Mouse (Mus musculus) liver, embryonic 13.5 days (tissue): ENCODE measurements around the gene Pde4d. TPM values are rescaled to one million over a fixed set of nuclear protein-coding genes. Genes with fewer than 3 reads are reported as not detected.
"Not testable (repeated sequence)": the region's sequence is repeated elsewhere in the genome, so short reads cannot be mapped to it uniquely, and the experiment has no call there.

ENCODE experiments used
- ATAC-seq: fragments of 200-750 bp; cut with Nextera tagmentation; 2 replicates; pipeline ENCODE4 v1.8.0; 2017; ENCODE audit warnings: low read depth, mild to moderate bottlenecking, moderate number of reproducible peaks, moderate library complexity
- DNase-seq: peaks from one replicate; pipeline ENCODE4 v3.0.0; 2022
- H3K27ac ChIP-seq: fragments of 300-500 bp; sonication (generic); 2 replicates; pipeline ENCODE4 v1.5.1; 2015; ENCODE audit warnings: moderate library complexity, mild to moderate bottlenecking, inconsistent platforms
- H3K27me3 ChIP-seq: fragments of 300-500 bp; sonication (generic); 2 replicates; pipeline ENCODE4 v1.6.1; 2015; ENCODE audit warnings: mild to moderate bottlenecking, inconsistent platforms
- H3K36me3 ChIP-seq: fragments of 300-500 bp; sonication (generic); 2 replicates; pipeline ENCODE4 v1.6.1; 2015; ENCODE audit warnings: mild to moderate bottlenecking, inconsistent platforms
- H3K4me1 ChIP-seq: fragments of 300-500 bp; sonication (generic); replicated peaks from 2 replicates; pipeline ENCODE4 v1.6.1; 2015; ENCODE audit warnings: inconsistent platforms
- H3K4me2 ChIP-seq: fragments of 300-500 bp; sonication (generic); 2 replicates; pipeline ENCODE4 v1.6.1; 2015; ENCODE audit warnings: inconsistent platforms, mild to moderate bottlenecking, moderate library complexity
- H3K4me3 ChIP-seq: fragments of 300-500 bp; sonication (generic); replicated peaks from 2 replicates; pipeline ENCODE4 v1.5.1; 2015; ENCODE audit warnings: mild to moderate bottlenecking, inconsistent platforms
- H3K9ac ChIP-seq: fragments of 300-500 bp; sonication (generic); 2 replicates; pipeline ENCODE4 v1.6.1; 2015; ENCODE audit warnings: mild to moderate bottlenecking, inconsistent platforms
- H3K9me3 ChIP-seq: fragments of 300-500 bp; sonication (generic); replicated peaks from 2 replicates; pipeline ENCODE4 v1.6.1; 2016; ENCODE audit warnings: inconsistent platforms
- WGBS: fragments of 180-500 bp; shearing (Covaris S2); methylation state at CpG from one replicate; pipeline ENCODE4 v1.1.7; 2015; ENCODE audit not compliant: insufficient replicate concordance; 5-methylcytosine and 5-hydroxymethylcytosine counted together
- polyA plus RNA-seq: library from polyadenylated mRNA; unstranded; fragments of >200 nt; fragmentation: Nextera tagmentation; extraction: Ambion mirVana; gene quantifications from 2 replicates; pipeline ENCODE4 v1.2.1, GENCODE M21; 2015

Gene Pde4d
- polyA plus RNA-seq, 1 experiment from 2014 or later, result 11.8 TPM

DNA sequence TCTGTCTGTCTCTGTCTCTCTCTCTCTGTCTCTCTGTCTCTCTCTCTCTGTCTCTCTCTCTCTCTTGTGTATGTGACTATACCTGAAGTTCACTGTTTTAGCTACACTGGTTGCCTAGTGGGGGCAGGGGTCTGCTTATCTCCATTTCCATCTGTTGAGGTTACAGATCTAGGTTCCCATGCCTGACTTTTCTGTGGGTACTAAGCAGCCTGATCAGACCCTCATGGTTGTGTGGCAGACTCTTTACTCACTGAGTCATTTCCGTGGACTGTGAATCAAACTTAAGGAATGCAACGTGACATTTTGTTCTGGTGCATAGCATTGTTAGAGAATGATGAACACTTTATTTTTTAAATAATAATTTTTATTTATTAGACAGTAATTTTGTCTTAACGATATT lies 264.3 kb downstream of the Pde4d start:
- no peak for DNase-seq
- no peak overlapping the region for H3K9ac ChIP-seq
- H3K4me3 ChIP-seq, result no peak overlapping the region
- H3K36me3 ChIP-seq, result no peaks in the 10 kb centered on the region
- no peaks in the 10 kb centered on the region for H3K4me1 ChIP-seq
- H3K27ac ChIP-seq, result no peak overlapping the region
- H3K27me3 ChIP-seq, result no peaks in the 10 kb centered on the region
- 28% methylated on average over 3 of the region's 3 CpGs for WGBS
- no peak overlapping the region for H3K4me2 ChIP-seq
- H3K9me3 ChIP-seq, result no peaks in the 10 kb centered on the region
- no peak for ATAC-seq

DNA sequence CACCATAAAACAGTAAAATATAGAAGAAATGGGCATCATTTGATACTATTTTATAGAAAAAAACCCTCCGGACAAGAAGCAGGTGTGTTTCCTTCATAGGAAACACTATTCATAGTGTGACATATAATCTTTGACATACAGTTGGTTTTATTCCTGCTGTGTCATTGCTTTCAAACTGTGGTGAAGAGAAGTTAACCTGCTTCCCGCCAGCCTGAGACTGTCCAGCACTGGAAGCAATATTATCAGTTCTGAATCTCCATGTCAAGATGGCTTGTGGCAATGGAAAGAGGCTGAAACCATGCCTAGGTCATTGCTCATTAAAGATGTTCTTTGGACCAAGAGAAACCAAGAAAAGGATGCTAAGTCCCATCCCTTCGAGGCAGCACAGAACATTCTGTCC lies 265.3 kb downstream of the Pde4d start:
- Histone ChIP-seq H3K4me1 (no peaks in the 10 kb centered on the region), H3K4me2 (no peak overlapping the region), H3K4me3 (no peak overlapping the region), H3K9me3 (no peaks in the 10 kb centered on the region), H3K9ac (no peak overlapping the region), H3K27ac (no peak overlapping the region), H3K36me3 (no peaks in the 10 kb centered on the region), H3K27me3 (no peaks in the 10 kb centered on the region)
- ATAC-seq, result no peak
- WGBS, result 29% methylated on average over 3 of the region's 3 CpGs
- DNase-seq, result no peak

DNA sequence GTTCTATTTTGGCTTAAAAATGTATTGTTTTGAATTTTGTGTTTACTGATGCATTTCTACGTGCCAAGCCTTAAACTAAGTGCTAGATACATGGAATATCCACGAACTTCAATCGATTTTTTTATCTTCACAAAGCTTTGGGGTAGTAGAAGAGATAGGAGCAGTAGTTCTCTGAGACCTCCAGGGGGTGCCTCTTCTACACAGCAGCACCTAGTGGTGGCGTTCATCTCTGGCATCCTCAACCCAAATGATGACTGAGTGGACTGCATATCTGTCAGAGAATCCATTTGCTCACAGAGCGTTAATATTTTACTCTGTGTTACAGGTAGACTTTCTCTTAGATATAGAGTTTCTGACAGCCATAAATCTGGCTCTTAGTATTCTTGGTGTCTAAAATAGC lies 272.5 kb downstream of the Pde4d start:
- Histone ChIP-seq H3K9me3 (no peaks in the 10 kb centered on the region), H3K4me3 (no peak overlapping the region), H3K4me1 (no peaks in the 10 kb centered on the region), H3K4me2 (no peak overlapping the region), H3K9ac (no peak overlapping the region), H3K27me3 (no peaks in the 10 kb centered on the region), H3K27ac (no peak overlapping the region), H3K36me3 (no peaks in the 10 kb centered on the region)
- 50% methylated on average over 5 of the region's 5 CpGs for WGBS
- ATAC-seq (no peak), DNase-seq (no peak)

DNA sequence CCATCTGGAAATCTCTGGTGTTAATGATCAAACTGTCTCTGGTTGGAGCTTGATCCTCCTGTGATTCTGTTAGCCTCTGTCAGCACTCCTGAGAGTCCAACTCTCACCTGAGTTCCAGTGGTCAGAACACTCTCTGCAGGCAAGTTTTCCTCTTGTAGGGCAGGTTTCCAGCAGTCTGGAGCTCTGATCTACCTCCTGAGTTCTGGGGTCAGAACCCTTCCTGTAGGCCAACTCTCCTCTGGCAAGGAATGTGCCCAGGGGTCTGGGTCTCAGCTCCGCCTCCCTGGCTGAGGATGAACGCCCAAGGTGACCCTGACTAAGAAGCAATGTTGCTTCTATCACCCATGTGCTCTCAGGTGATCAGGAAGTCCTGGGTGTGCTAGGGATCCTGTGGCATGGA lies 284.6 kb downstream of the Pde4d start:
- not testable (repeated sequence) for DNase-seq, H3K4me2 ChIP-seq, H3K4me3 ChIP-seq, H3K36me3 ChIP-seq, ATAC-seq, H3K4me1 ChIP-seq, H3K9ac ChIP-seq, H3K9me3 ChIP-seq, H3K27me3 ChIP-seq, H3K27ac ChIP-seq
- 59% methylated on average over 2 of the region's 2 CpGs for WGBS

DNA sequence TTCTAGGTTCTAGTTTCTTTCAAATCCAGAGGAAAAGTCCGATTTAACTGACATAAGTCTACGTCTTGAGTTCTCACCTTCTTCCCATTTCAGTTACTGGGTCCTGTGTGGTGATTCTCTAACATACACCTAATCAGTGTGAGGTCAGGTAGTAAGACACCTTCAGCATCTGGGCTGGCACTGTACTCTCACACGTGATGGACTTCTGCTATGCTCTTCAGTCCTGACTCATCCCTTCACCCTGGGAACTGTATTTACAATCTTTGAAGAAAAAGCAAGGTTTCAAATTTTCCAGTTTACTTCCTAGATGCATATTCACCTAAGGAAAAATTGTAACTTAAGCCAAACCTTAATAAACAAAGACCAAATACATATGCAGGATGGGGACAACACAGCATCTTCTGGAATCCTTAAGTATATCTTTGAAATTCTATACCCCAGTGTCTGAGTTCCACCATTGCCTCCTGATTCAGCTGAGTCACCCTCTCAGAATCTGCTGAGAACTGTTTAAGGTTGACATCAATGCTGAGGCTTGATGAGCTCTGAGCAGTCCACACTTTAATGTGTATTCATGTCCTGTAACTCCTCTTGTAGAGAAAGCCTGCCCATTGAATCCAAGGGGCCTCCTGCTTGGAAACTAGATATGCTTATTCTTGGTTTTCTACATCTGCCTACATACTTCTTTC lies 301.6 kb downstream of the Pde4d start:
- H3K4me1 ChIP-seq, result no peaks in the 10 kb centered on the region
- no peaks in the 10 kb centered on the region for H3K9me3 ChIP-seq
- no peak overlapping the region for H3K9ac ChIP-seq
- H3K36me3 ChIP-seq, result no peaks in the 10 kb centered on the region
- H3K27ac ChIP-seq, result no peak overlapping the region
- no peak overlapping the region for H3K4me3 ChIP-seq
- no peaks in the 10 kb centered on the region for H3K27me3 ChIP-seq
- no peak for DNase-seq
- WGBS, result 57% methylated on average over 3 of the region's 3 CpGs
- no peak overlapping the region for H3K4me2 ChIP-seq
- ATAC-seq, result no peak

DNA sequence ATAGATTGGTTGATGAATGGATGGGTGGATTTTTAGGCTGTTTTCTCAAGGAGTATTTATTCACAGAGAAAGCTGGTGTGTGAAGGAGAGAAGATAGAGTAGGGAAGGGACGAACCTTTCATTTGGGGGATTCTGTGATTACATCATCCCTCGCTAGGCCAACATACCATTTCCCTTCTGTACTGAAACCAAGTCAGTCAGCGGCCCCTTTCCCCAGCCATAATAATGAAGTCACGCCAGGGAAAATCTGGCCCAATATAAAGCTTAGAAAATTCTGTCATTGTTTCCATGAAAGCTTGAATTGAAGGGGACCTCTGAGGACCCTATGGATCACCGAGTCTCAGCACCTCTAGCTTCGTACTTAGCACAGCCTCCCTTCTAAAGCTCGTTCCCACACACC lies 307.7 kb downstream of the Pde4d start:
- no peak for ATAC-seq
- no peak for DNase-seq
- H3K36me3 ChIP-seq, result no peaks in the 10 kb centered on the region
- no peaks in the 10 kb centered on the region for H3K9me3 ChIP-seq
- H3K9ac ChIP-seq, result no peak overlapping the region
- H3K4me2 ChIP-seq, result no peak overlapping the region
- no peaks in the 10 kb centered on the region for H3K27me3 ChIP-seq
- H3K4me1 ChIP-seq, result no peaks in the 10 kb centered on the region
- no peak overlapping the region for H3K4me3 ChIP-seq
- WGBS, result 57% methylated on average over 7 of the region's 7 CpGs
- no peak overlapping the region for H3K27ac ChIP-seq

DNA sequence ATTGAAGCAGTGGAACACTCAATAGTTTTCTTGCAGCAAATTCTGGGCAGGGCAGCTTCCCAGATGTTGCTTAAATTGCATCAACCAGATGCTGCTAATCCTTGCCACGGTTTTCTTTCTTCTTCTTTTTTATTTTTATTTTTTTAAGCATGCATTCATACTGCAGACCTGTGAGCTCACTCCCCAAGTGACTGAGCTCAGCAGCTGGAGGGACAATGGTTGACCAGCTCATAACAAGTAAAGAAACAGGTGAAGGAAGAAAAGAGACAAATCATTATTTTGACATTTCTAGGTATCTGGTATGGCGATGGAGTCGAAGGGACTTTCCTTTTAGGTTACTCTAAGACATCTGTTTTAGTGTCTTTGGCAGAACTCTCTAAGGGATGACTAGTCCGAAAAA lies 308.6 kb downstream of the Pde4d start:
- no peaks in the 10 kb centered on the region for H3K36me3 ChIP-seq
- no peak overlapping the region for H3K4me3 ChIP-seq
- DNase-seq (no peak), ATAC-seq (no peak)
- no peak overlapping the region for H3K27ac ChIP-seq
- no peaks in the 10 kb centered on the region for H3K9me3 ChIP-seq
- no peaks in the 10 kb centered on the region for H3K27me3 ChIP-seq
- no peaks in the 10 kb centered on the region for H3K4me1 ChIP-seq
- 67% methylated on average over 4 of the region's 4 CpGs for WGBS
- H3K9ac ChIP-seq, result no peak overlapping the region
- H3K4me2 ChIP-seq, result no peak overlapping the region

DNA sequence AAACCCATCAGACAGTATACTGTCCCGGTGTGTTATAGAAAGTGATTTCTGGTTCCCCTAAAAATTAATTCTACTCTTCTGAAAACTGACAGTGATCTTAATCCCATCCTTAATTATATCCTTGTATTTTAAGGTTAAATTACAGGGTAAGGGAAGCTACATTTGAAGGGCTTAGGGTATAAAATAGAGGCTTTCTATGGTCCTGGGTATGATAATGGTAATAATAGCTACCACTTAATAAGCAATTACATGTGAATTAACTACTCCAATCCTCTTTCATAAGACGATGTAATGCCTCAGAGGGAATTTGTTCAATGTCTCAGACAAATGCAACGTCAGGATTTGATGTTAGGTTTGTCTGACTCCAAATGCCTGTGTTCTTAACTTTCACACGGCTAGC lies 309.4 kb downstream of the Pde4d start:
- H3K4me1 ChIP-seq, result no peaks in the 10 kb centered on the region
- H3K27ac ChIP-seq, result no peak overlapping the region
- no peaks in the 10 kb centered on the region for H3K9me3 ChIP-seq
- DNase-seq (no peak), ATAC-seq (no peak)
- no peaks in the 10 kb centered on the region for H3K27me3 ChIP-seq
- H3K9ac ChIP-seq, result no peak overlapping the region
- H3K36me3 ChIP-seq, result no peaks in the 10 kb centered on the region
- 69% methylated on average over 4 of the region's 4 CpGs for WGBS
- H3K4me3 ChIP-seq, result no peak overlapping the region
- no peak overlapping the region for H3K4me2 ChIP-seq

DNA sequence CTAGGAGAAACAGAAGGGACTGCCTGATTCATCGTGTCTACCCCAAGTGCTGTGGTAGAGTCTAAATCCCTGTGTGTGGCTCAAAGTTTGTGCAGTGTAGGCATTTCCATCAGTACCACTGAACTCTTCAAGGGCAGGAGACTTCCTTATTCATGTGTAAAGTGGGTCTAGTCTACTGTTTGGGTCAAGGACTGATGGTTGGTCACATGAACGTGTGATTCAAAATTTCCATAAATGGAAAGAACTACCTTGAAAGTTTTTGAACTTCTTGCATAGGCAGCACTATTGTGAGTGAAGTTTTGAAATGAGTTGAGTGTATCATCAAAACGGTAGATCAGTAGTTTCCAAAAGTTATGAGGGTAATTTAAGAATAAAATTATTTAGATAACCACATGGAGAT lies 313.5 kb downstream of the Pde4d start:
- DNase-seq (no peak), ATAC-seq (no peak)
- Histone ChIP-seq H3K27ac (no peak overlapping the region), H3K9me3 (no peaks in the 10 kb centered on the region), H3K27me3 (no peaks in the 10 kb centered on the region), H3K4me2 (no peak overlapping the region), H3K4me1 (no peaks in the 10 kb centered on the region), H3K4me3 (no peak overlapping the region), H3K9ac (no peak overlapping the region), H3K36me3 (no peaks in the 10 kb centered on the region)
- 55% methylated on average over 3 of the region's 3 CpGs for WGBS

DNA sequence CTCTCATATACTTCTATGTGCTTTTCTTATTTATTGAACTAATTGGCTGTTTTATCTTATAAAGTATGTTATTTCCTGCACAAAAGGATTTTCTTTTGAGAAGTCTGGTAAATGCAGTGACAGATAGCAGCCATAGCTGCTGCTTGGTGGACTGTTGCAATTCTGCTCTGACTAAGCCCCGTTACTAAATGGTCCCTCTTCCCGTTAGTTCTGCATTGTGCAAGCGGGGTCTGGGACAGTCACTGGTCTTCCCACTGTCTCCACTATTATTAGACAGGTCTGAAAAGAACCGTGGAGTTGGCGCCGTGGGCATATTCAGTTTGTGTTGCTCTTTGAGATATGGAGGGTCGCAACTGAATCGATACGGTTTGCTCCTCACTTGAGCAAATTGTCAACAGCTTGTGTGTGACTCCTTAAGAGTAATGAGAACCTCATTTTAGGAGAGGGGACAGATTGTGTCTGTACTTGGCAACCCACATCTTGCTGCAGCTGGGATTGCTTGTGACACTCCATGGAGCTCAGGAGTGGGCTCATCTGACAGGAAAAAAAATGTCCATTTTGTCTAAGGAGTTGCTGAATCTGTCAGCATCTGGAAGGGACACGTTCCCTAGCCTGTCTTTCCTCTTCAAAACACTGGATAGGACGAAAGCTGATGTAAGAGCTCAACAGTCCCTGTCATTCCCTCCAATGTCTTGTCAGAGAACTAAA lies 316.4 kb downstream of the Pde4d start:
- no peak for DNase-seq
- Histone ChIP-seq H3K27ac (no peak overlapping the region), H3K9me3 (no peaks in the 10 kb centered on the region), H3K27me3 (no peaks in the 10 kb centered on the region), H3K4me3 (no peak overlapping the region), H3K4me1 (no peaks in the 10 kb centered on the region), H3K9ac (no peak overlapping the region), H3K4me2 (no peak overlapping the region), H3K36me3 (no peaks in the 10 kb centered on the region)
- WGBS, result 54% methylated on average over 11 of the region's 11 CpGs
- ATAC-seq, result no peak

DNA sequence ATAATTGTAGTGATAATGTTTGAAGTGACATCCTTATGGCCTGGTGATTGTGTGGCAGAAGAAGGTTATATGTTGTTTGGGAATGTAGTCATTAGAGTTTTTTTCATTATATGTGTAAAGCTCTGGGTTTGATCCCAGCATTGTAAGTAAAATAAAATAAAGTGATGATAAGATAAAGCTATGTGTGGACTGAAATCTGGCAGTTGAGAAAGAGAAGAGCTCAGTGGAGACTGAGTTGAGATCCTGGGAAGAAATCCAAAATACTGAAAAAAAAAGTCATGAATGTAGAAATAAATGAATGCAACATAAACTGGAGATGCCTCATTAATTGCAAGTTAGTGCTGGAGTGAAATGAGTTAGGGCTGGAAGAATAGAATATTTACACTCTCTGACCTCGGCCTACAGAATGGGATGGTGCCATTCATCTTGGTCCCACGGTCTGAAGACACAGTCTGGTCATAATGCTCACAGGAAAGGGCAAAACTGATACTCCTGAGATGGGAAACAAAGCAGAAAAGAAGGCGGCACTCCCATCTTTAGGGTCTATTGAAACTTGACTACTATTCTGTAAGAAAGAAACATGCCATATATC lies 319.8 kb downstream of the Pde4d start:
- Histone ChIP-seq H3K27me3 (no peaks in the 10 kb centered on the region), H3K4me2 (no peak overlapping the region)

DNA sequence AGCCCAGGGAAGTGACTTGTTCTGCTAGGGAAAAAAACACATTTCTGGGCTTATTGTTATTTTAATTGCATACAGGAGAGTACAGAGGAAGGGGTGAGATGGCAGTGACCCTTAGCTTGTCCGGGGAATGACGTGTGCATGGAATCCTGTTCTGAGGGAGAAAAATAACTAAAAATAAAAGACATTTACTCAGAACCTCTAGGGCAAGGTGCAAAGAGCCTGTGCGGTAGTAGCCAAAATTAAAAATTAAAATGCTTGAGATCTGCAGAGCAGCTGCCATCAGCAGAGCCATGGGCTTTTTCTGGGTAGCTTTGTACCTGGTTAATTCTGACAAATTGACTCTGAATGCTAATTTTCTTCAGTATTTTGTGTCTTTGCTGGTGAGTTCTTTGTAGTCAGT lies 322.6 kb downstream of the Pde4d start:
- Histone ChIP-seq H3K27ac (no peak overlapping the region), H3K4me3 (no peak overlapping the region), H3K4me2 (no peak overlapping the region), H3K9ac (no peak overlapping the region), H3K4me1 (no peaks in the 10 kb centered on the region), H3K9me3 (no peaks in the 10 kb centered on the region), H3K27me3 (no peaks in the 10 kb centered on the region), H3K36me3 (no peaks in the 10 kb centered on the region)
- ATAC-seq (no peak), DNase-seq (no peak)
- 75% methylated on average over 3 of the region's 3 CpGs for WGBS

More for the DNA sequence above, 319.8 kb downstream of the Pde4d start:
- no peaks in the 10 kb centered on the region for H3K36me3 ChIP-seq
- DNase-seq, result no peak
- no peak overlapping the region for H3K9ac ChIP-seq
- H3K4me3 ChIP-seq, result no peak overlapping the region
- H3K9me3 ChIP-seq, result no peaks in the 10 kb centered on the region
- H3K27ac ChIP-seq, result no peak overlapping the region
- ATAC-seq, result no peak
- 53% methylated on average over 3 of the region's 3 CpGs for WGBS
- H3K4me1 ChIP-seq, result no peaks in the 10 kb centered on the region
